Mouse (Mus musculus) limb, embryonic 14.5 days (tissue): ENCODE measurements at regions not wholly inside any gene's neighbourhood (a gene's known extent, or its start where the extent isn't known, plus 50 kb on each side); places are given as distances from the start of the nearest gene placed in this dataset. TPM values are rescaled to one million over a fixed set of nuclear protein-coding genes. Genes with fewer than 3 reads are reported as not detected.

Experiments used
- ATAC-seq: fragments of 200-750 bp; cut with Nextera tagmentation; 2 replicates; pipeline ENCODE4 v1.8.0; 2017; ENCODE audit warnings: low read depth, moderate number of reproducible peaks, moderate TSS enrichment; ENCODE audit not compliant: low FRiP score
- DNase-seq: peaks from one replicate; pipeline ENCODE4 v3.0.0-alpha.2; 2015; ENCODE audit warnings: low spot score
- H3K27ac ChIP-seq: fragments of 300-500 bp; sonication (generic); replicated peaks from 2 replicates; pipeline ENCODE4 v1.5.1; 2014; ENCODE audit warnings: low read depth, mild to moderate bottlenecking, low read length, moderate library complexity, mixed read lengths
- H3K27me3 ChIP-seq: fragments of 300-500 bp; sonication (generic); 2 replicates; pipeline ENCODE4 v1.6.1; 2014; ENCODE audit warnings: low read length, mixed read lengths; ENCODE audit not compliant: control insufficient read depth, insufficient read depth
- H3K36me3 ChIP-seq: fragments of 300-500 bp; sonication (generic); 2 replicates; pipeline ENCODE4 v1.6.1; 2014; ENCODE audit warnings: mild to moderate bottlenecking, low read length, moderate library complexity, mixed read lengths; ENCODE audit not compliant: control insufficient read depth, insufficient read depth
- H3K4me1 ChIP-seq: fragments of 300-500 bp; sonication (generic); 2 replicates; pipeline ENCODE4 v1.6.1; 2014; ENCODE audit warnings: antibody characterized with exemption, low read length, mixed read lengths; ENCODE audit not compliant: control insufficient read depth, insufficient read depth
- H3K4me2 ChIP-seq: fragments of 300-500 bp; sonication (generic); replicated peaks from 2 replicates; pipeline ENCODE4 v1.6.1; 2014; ENCODE audit warnings: low read depth, mild to moderate bottlenecking, low read length, moderate library complexity; ENCODE audit not compliant: severe bottlenecking
- H3K4me3 ChIP-seq: fragments of 300-500 bp; sonication (generic); replicated peaks from 2 replicates; pipeline ENCODE4 v1.5.1; 2014; ENCODE audit warnings: low read length
- H3K9ac ChIP-seq: fragments of 300-500 bp; sonication (generic); 2 replicates; pipeline ENCODE4 v1.6.1; 2014; ENCODE audit warnings: mild to moderate bottlenecking, low read depth, low read length, moderate library complexity; ENCODE audit not compliant: severe bottlenecking
- H3K9me3 ChIP-seq: fragments of 300-500 bp; sonication (generic); 2 replicates; pipeline ENCODE4 v1.6.1; 2016; ENCODE audit warnings: low read length; ENCODE audit not compliant: control insufficient read depth
- POLR2A ChIP-seq: fragments of 200-500 bp; IDR thresholded peaks from 2 replicates; pipeline ENCODE4 v1.8.0; 2012; ENCODE audit warnings: inconsistent platforms, mild to moderate bottlenecking, moderate library complexity, borderline replicate concordance; ENCODE audit not compliant: insufficient read depth, insufficient read length; ENCODE audit errors: extremely low read depth
- WGBS: fragments of 180-500 bp; shearing (Covaris S2); extraction: QIAGEN DNeasy Blood & Tissue Kit; methylation state at CpG from one replicate; pipeline ENCODE4 v1.1.7; 2014; 5-methylcytosine and 5-hydroxymethylcytosine counted together
- microRNA-seq: library from miRNA; unstranded; fragments of <30 nt; microRNA quantifications from one replicate; pipeline ENCODE4, GENCODE M21; 2016

DNA sequence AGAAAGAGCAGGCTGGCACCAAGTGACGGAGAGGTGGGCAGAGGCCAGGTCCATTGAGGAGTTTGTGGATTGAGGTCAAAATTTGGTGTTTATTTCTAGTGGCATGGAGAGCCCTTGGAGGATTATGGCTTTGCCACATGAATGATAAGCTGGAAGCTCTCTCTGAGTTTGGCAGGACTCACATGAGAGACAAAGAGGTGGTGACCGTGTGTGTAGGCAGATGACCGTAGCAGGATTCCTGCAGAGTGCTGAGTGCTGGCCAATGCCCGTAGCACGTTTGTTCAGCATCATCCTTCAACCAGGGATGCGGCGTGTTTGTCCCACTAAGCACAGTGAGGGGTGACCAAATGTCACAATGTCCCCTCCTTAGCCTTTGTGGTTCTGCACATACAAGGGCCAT, 58.1 kb upstream of the Lhx5 start:
- no peak for TF ChIP-seq POLR2A
- Histone ChIP-seq H3K27ac (no peak overlapping the region), H3K4me1 (no peaks in the 10 kb centered on the region), H3K9ac (no peak overlapping the region), H3K9me3 (no peaks in the 10 kb centered on the region; the same call in 1 of the 2 replicates), H3K4me2 (no peak overlapping the region), H3K36me3 (no peaks in the 10 kb centered on the region), H3K4me3 (no peak overlapping the region), H3K27me3 (peaks cover 4% of the 10 kb centered on the region)
- no peak for ATAC-seq
- 78% methylated on average over 7 of the region's 7 CpGs for WGBS
- no peak for DNase-seq

Small RNAs in the stretch of these regions (microRNA-seq; reads per million reads assigned to microRNA genes)
- not detected for gene Gm26474
